Mouse (Mus musculus) neural tube, embryonic 14.5 days (tissue): ENCODE data around the gene Pgpep1. TPM values are rescaled to one million over a fixed set of nuclear protein-coding genes. Genes with fewer than 3 reads are reported as not detected.

Source experiments
- ATAC-seq: fragments of 200-750 bp; cut with Nextera tagmentation; 2 replicates; pipeline ENCODE4 v1.8.0; 2017; ENCODE audit warnings: low read depth, mild to moderate bottlenecking, moderate TSS enrichment, moderate library complexity
- H3K27ac ChIP-seq: fragments of 300-500 bp; sonication (generic); 2 replicates; pipeline ENCODE4 v1.5.1; 2014; ENCODE audit warnings: low read depth, mild to moderate bottlenecking, control low read depth, low read length, moderate library complexity, mixed read lengths
- H3K27me3 ChIP-seq: fragments of 300-500 bp; sonication (generic); 2 replicates; pipeline ENCODE4 v1.6.1; 2014; ENCODE audit warnings: low read length; ENCODE audit not compliant: control insufficient read depth, insufficient read depth
- H3K36me3 ChIP-seq: fragments of 300-500 bp; sonication (generic); 2 replicates; pipeline ENCODE4 v1.6.1; 2014; ENCODE audit warnings: low read length, mixed read lengths; ENCODE audit not compliant: control insufficient read depth, insufficient read depth
- H3K4me1 ChIP-seq: fragments of 300-500 bp; sonication (generic); 2 replicates; pipeline ENCODE4 v1.6.1; 2014; ENCODE audit warnings: low read length; ENCODE audit not compliant: control insufficient read depth, insufficient read depth
- H3K4me2 ChIP-seq: fragments of 300-500 bp; sonication (generic); 2 replicates; pipeline ENCODE4 v1.6.1; 2014; ENCODE audit warnings: mild to moderate bottlenecking, low read depth, low read length, control low read depth
- H3K4me3 ChIP-seq: fragments of 300-500 bp; sonication (generic); 2 replicates; pipeline ENCODE4 v1.5.1; 2014; ENCODE audit warnings: low read depth, low read length, control low read depth, mixed read lengths
- H3K9ac ChIP-seq: fragments of 300-500 bp; sonication (generic); replicated peaks from 2 replicates; pipeline ENCODE4 v1.6.1; 2014; ENCODE audit warnings: low read depth, mild to moderate bottlenecking, control low read depth, low read length, mixed read lengths
- H3K9me3 ChIP-seq: fragments of 300-500 bp; sonication (generic); 2 replicates; pipeline ENCODE4 v1.6.1; 2016; ENCODE audit warnings: low read length; ENCODE audit not compliant: control insufficient read depth
- WGBS: fragments of 180-500 bp; shearing (Covaris S2); extraction: QIAGEN DNeasy Blood & Tissue Kit; methylation state at CpG from one replicate; pipeline ENCODE4 v1.1.7; 2014; 5-methylcytosine and 5-hydroxymethylcytosine counted together
- polyA plus RNA-seq: library from polyadenylated mRNA; unstranded; fragments of >200 nt; fragmentation: Nextera tagmentation; extraction: Ambion mirVana; gene quantifications from 2 replicates; pipeline ENCODE4 v1.2.1, GENCODE M21; 2014

Pgpep1 gene
- polyA plus RNA-seq, 1 experiment from 2014 or later: 85.2 TPM

- Histone ChIP-seq H3K27ac (no peak overlapping the region), H3K36me3 (peaks cover 4% of the 10 kb centered on the region; the same call in 1 of the 2 replicates), H3K4me2 (no peak overlapping the region), H3K9me3 (no peaks in the 10 kb centered on the region), H3K4me1 (peaks cover 5% of the 10 kb centered on the region; the same call in 1 of the 2 replicates), H3K27me3 (no peaks in the 10 kb centered on the region), H3K9ac (no peak overlapping the region), H3K4me3 (no peak overlapping the region)
- no peak for ATAC-seq
- WGBS: 83% methylated on average over 3 of the region's 3 CpGs
These were observed 21.2 kb upstream of the Pgpep1 start for GRCm38 (mm10) chr8:70681410-70681809.

GRCm38 (mm10) chr8:70680039-70680438, 19.9 kb upstream of the Pgpep1 start:
- Histone ChIP-seq H3K36me3 (peaks cover 4% of the 10 kb centered on the region; the same call in 1 of the 2 replicates), H3K27me3 (no peaks in the 10 kb centered on the region), H3K9ac (no peak overlapping the region), H3K4me2 (no peak overlapping the region), H3K4me3 (no peak overlapping the region), H3K27ac (no peak overlapping the region), H3K4me1 (peaks cover 5% of the 10 kb centered on the region; the same call in 1 of the 2 replicates), H3K9me3 (no peaks in the 10 kb centered on the region)
- WGBS: 86% methylated on average over 3 of the region's 3 CpGs
- no peak for ATAC-seq

GRCm38 (mm10) chr8:70679404-70679803, 19.2 kb upstream of the Pgpep1 start:
- H3K4me1 ChIP-seq: peaks cover 7% of the 10 kb centered on the region
- no peaks in the 10 kb centered on the region for H3K27me3 ChIP-seq
- peaks cover 4% of the 10 kb centered on the region; the same call in 1 of the 2 replicates for H3K36me3 ChIP-seq
- H3K27ac ChIP-seq: no peak overlapping the region
- no peak overlapping the region for H3K9ac ChIP-seq
- no peak for ATAC-seq
- WGBS: 93% methylated on average over 4 of the region's 4 CpGs
- H3K4me2 ChIP-seq: no peak overlapping the region
- no peaks in the 10 kb centered on the region for H3K9me3 ChIP-seq
- H3K4me3 ChIP-seq: no peak overlapping the region

- ATAC-seq: no peak
- no peak overlapping the region for H3K4me3 ChIP-seq
- no peaks in the 10 kb centered on the region for H3K9me3 ChIP-seq
- H3K4me1 ChIP-seq: peaks cover 11% of the 10 kb centered on the region
- no peak overlapping the region for H3K27ac ChIP-seq
- peaks cover 4% of the 10 kb centered on the region; the same call in 1 of the 2 replicates for H3K36me3 ChIP-seq
- H3K27me3 ChIP-seq: no peaks in the 10 kb centered on the region
- H3K4me2 ChIP-seq: no peak overlapping the region
- H3K9ac ChIP-seq: no peak overlapping the region
These were observed 18.5 kb upstream of the Pgpep1 start for GRCm38 (mm10) chr8:70678679-70679078.

- H3K9ac ChIP-seq: no peak overlapping the region
- H3K36me3 ChIP-seq: peaks cover 4% of the 10 kb centered on the region; the same call in 1 of the 2 replicates
- no peak overlapping the region for H3K4me3 ChIP-seq
- no peak overlapping the region for H3K27ac ChIP-seq
- H3K4me2 ChIP-seq: no peak overlapping the region
- H3K4me1 ChIP-seq: peaks cover 13% of the 10 kb centered on the region
- no peak for ATAC-seq
- H3K9me3 ChIP-seq: no peaks in the 10 kb centered on the region
- no peaks in the 10 kb centered on the region for H3K27me3 ChIP-seq
- 95% methylated on average over 15 of the region's 15 CpGs for WGBS
These were observed 17.4 kb upstream of the Pgpep1 start for GRCm38 (mm10) chr8:70677451-70678080.

GRCm38 (mm10) chr8:70675336-70675735, 15.1 kb upstream of the Pgpep1 start:
- peaks cover 15% of the 10 kb centered on the region for H3K4me1 ChIP-seq
- H3K27me3 ChIP-seq: no peaks in the 10 kb centered on the region
- peaks cover 4% of the 10 kb centered on the region; the same call in 1 of the 2 replicates for H3K36me3 ChIP-seq
- WGBS: 92% methylated on average over 1 of the region's 1 CpGs
- no peak for ATAC-seq
- no peak overlapping the region for H3K4me2 ChIP-seq
- H3K27ac ChIP-seq: no peak overlapping the region
- no peak overlapping the region for H3K4me3 ChIP-seq
- no peak overlapping the region for H3K9ac ChIP-seq
- H3K9me3 ChIP-seq: no peaks in the 10 kb centered on the region

GRCm38 (mm10) chr8:70674716-70675115, 14.5 kb upstream of the Pgpep1 start:
- peaks cover 15% of the 10 kb centered on the region for H3K4me1 ChIP-seq
- H3K27ac ChIP-seq: no peak overlapping the region
- no peak overlapping the region; the same call in 1 of the 2 replicates for H3K4me3 ChIP-seq
- peaks cover 4% of the 10 kb centered on the region; the same call in 1 of the 2 replicates for H3K36me3 ChIP-seq
- no peak overlapping the region; the same call in 1 of the 2 replicates for H3K4me2 ChIP-seq
- H3K9me3 ChIP-seq: no peaks in the 10 kb centered on the region
- no peak for ATAC-seq
- H3K27me3 ChIP-seq: no peaks in the 10 kb centered on the region
- WGBS: 83% methylated on average over 4 of the region's 4 CpGs
- H3K9ac ChIP-seq: 0 out of 2 replicates have a peak overlapping the region, but pooled peaks have one; percentile 21

- peak overlapping the region; percentile 53 for H3K4me3 ChIP-seq
- no peaks in the 10 kb centered on the region for H3K9me3 ChIP-seq
- H3K27me3 ChIP-seq: no peaks in the 10 kb centered on the region
- peak overlapping the region; percentile 97 for H3K27ac ChIP-seq
- peak; percentile 1; the same call in 1 of the 2 replicates for ATAC-seq
- peak overlapping the region; percentile 89 for H3K4me2 ChIP-seq
- H3K9ac ChIP-seq: peak overlapping the region; percentile 76
- H3K4me1 ChIP-seq: peaks cover 15% of the 10 kb centered on the region
- 88% methylated on average over 3 of the region's 3 CpGs for WGBS
- H3K36me3 ChIP-seq: peaks cover 4% of the 10 kb centered on the region; the same call in 1 of the 2 replicates
These were observed 13.9 kb upstream of the Pgpep1 start for GRCm38 (mm10) chr8:70674109-70674508.

GRCm38 (mm10) chr8:70673079-70673856, 13.1 kb upstream of the Pgpep1 start, which contains the start of gene Lsm4:
Gene Lsm4, plus strand, starts transcription at chr8:70673248.
- Histone ChIP-seq H3K4me3 (peak within 1 kb of the TSS; percentile 53), H3K9me3 (no peaks in the 10 kb centered on the region), H3K27ac (peak within 1 kb of the TSS; percentile 97), H3K27me3 (no peaks in the 10 kb centered on the region), H3K9ac (peak within 1 kb of the TSS; percentile 76), H3K4me2 (peak within 1 kb of the TSS; percentile 89), H3K36me3 (peaks cover 4% of the 10 kb centered on the region; the same call in 1 of the 2 replicates), H3K4me1 (peaks cover 15% of the 10 kb centered on the region)
- WGBS: under 1% methylated on average over 60 of the region's 60 CpGs
- ATAC-seq: peak; percentile 97
